Mouse (Mus musculus): Measurements from ENCODE around the gene AI854703.

DNA sequence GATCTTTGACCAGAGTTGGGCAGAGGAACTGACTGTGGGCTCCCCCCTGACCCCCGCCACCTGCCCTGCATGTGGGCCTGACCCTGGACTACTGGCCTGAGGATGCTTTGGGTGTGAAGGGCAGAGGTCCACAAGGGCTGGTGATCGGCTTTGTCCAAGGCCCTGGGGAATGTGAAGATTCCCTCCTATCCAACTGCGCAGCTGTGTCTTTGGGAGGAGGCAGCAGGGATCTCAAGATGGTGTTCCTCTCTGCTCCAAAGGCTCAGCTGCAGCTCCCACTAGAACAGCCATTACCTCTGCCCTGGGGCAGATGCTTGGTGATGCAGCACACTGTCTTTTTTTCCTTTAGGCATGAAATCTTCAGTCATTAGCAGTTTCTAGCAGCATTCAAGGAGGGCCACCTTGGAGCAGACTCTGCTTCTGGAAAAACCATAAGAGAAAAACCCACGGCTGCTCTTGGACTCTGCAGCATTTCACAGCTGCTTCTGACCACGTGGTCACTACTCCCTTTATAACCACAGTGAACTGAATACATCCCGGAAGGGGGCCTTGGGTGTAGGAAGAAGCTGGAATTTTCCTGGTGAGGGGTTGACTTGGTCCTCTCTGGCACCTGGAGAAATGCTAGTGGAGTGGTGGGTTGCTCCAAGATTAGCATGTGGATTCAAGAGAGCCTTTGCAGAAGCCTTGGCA, 11.4 kb downstream of the AI854703 start:
- TF ChIP-seq CTCF (IDR thresholded peaks at IDR 0.05; ENCODE audit: insufficient read depth, low read length), result no peak
- TF ChIP-seq POLR2A (IDR thresholded peaks at IDR 0.05; ENCODE audit: borderline replicate concordance, extremely low read depth, low read depth, low read length), result no peak
